In genomic region chr4:107561056-107561455, GRCm38 (mm10) we compare ENCODE assay signal across 15 mouse cellular contexts.
"Had no signal": no experiment of that assay in that cellular context is flagged by ENCODE, and none has a peak within 500 bp of the region (broad histone marks: within the 10 kb centered on the region; RNA-seq: fewer than 3 reads in every experiment).

No protein-coding gene starts in this region.

- H3K4me2 ChIP-seq: limb, embryonic 12.5 days; liver, embryonic 15.5 days; midbrain, embryonic 13.5 days; stomach, embryonic 15.5 days had no signal

- ATAC-seq: intestine, embryonic 16.5 days; lung, postnatal 0 days; midbrain, embryonic 13.5 days had no signal

- H3K27me3 ChIP-seq: liver, embryonic 15.5 days; stomach, embryonic 15.5 days had no signal

- H3K4me3 ChIP-seq: limb, embryonic 12.5 days; liver, embryonic 15.5 days; midbrain, embryonic 13.5 days; stomach, embryonic 15.5 days had no signal

- H3K9ac ChIP-seq: limb, embryonic 12.5 days; liver, embryonic 15.5 days; midbrain, embryonic 13.5 days; stomach, embryonic 15.5 days had no signal

- H3K9me3 ChIP-seq: limb, embryonic 12.5 days; liver, embryonic 15.5 days; midbrain, embryonic 13.5 days; stomach, embryonic 15.5 days had no signal

- H3K36me3 ChIP-seq: limb, embryonic 12.5 days; liver, embryonic 15.5 days; midbrain, embryonic 13.5 days; stomach, embryonic 15.5 days had no signal

- H3K27ac ChIP-seq: liver, embryonic 15.5 days; midbrain, embryonic 13.5 days; stomach, embryonic 15.5 days had no signal

- DNase-seq: kidney, postnatal 14 days; layer of hippocampus, adult 9-11 months; layer of hippocampus, postnatal 36 days; liver; lung, adult 2 months; lung, postnatal 36 days; right cerebral cortex, postnatal 14 days; thymus, adult 2 months; thymus, postnatal 25 days had no signal

- H3K4me1 ChIP-seq: liver, embryonic 15.5 days; midbrain, embryonic 13.5 days; stomach, embryonic 15.5 days had no signal
